Mouse (Mus musculus): ENCODE results near the gene Gpat3. TPM values are rescaled to one million over a fixed set of nuclear protein-coding genes. Genes with fewer than 3 reads are reported as not detected.

Gpat3 gene
- polyA plus RNA-seq, 1 experiment = 6.7 TPM

GRCm38 (mm10) chr5:100845848-100846598 is 510 bp downstream of the Gpat3 start:
- Histone ChIP-seq H3K27ac (ENCODE audit: insufficient read depth, low read length) (peak overlapping the region; percentile 4), H3K27me3 (ENCODE audit: control insufficient read depth, insufficient read depth, low read length) (0 out of 2 replicates have a peak, but pooled peaks cover 2% of the 10 kb centered on the region), H3K4me1 (ENCODE audit: control insufficient read depth, insufficient read depth, low read length) (no peaks in the 10 kb centered on the region), H3K4me3 (replicated peaks; ENCODE audit: insufficient read depth, low read depth, low read length) (peak overlapping the region; percentile 55)
- DNase-seq = peak; percentile 63 to 77
- TF ChIP-seq POLR2A (IDR thresholded peaks at IDR 0.05; ENCODE audit: borderline replicate concordance, insufficient read depth, low read length) (no peak), CTCF (IDR thresholded peaks at IDR 0.05; ENCODE audit: borderline replicate concordance, insufficient read depth, low read depth, low read length) (no peak)
- 0% methylated on average over 52 of the region's 52 CpGs for WGBS

DNA sequence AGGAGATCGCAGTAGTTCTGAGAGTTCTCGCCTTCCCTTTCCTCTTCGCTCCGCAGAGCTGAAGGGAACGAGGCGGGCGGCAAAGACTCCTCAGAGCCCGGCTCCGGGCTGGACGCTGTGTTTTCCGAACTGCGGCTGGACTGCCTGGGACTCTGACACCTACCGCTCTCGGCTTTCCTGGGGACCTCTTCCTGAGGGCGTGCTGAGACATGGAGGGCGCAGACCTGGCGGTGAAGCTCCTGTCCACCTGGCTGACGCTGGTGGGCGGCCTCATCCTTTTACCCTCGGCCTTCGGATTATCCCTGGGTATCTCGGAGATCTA is 1.0 kb downstream of the Gpat3 start:
- H3K27me3 ChIP-seq (ENCODE audit: control insufficient read depth, insufficient read depth, low read length) = 0 out of 2 replicates have a peak, but pooled peaks cover 2% of the 10 kb centered on the region
- peak overlapping the region; percentile 55 for H3K4me3 ChIP-seq (replicated peaks; ENCODE audit: insufficient read depth, low read depth, low read length)
- TF ChIP-seq CTCF (IDR thresholded peaks at IDR 0.05; ENCODE audit: borderline replicate concordance, insufficient read depth, low read depth, low read length) (no peak), POLR2A (IDR thresholded peaks at IDR 0.05; ENCODE audit: borderline replicate concordance, insufficient read depth, low read length) (no peak)
- under 1% methylated on average over 22 of the region's 22 CpGs for WGBS
- no peaks in the 10 kb centered on the region for H3K4me1 ChIP-seq (ENCODE audit: control insufficient read depth, insufficient read depth, low read length)
- DNase-seq = no peak
- H3K27ac ChIP-seq (ENCODE audit: insufficient read depth, low read length) = peak overlapping the region; percentile 4

- WGBS = 23% methylated on average over 2 of the region's 2 CpGs
- TF ChIP-seq POLR2A (IDR thresholded peaks at IDR 0.05; ENCODE audit: borderline replicate concordance, insufficient read depth, low read length) (no peak), CTCF (IDR thresholded peaks at IDR 0.05; ENCODE audit: borderline replicate concordance, insufficient read depth, low read depth, low read length) (no peak)
These were observed 1.6 kb downstream of the Gpat3 start for GRCm38 (mm10) chr5:100847143-100847542.

DNA sequence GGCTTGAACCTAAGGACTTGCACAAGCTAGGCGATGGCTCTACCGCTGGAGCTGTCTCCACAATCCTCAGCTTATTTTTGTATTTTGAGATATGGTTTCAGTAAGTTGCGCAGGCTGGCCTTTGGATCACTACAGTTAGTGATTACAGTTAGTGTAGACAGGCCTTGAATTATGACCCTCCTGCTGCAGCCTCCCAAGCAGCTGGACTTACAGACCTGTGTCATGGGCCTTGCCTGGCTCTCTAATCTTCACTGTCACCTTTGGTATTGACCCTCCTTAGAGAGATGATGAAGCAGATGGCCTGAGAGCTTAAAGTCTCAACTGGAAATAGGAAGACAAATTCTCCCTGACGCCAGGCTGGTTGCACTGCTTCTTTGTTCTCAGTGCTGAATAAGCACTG is 8.4 kb downstream of the Gpat3 start:
- Histone ChIP-seq H3K4me1 (ENCODE audit: control insufficient read depth, insufficient read depth, low read length) (no peaks in the 10 kb centered on the region), H3K27me3 (ENCODE audit: control insufficient read depth, insufficient read depth, low read length) (no peaks in the 10 kb centered on the region), H3K27ac (ENCODE audit: insufficient read depth, low read length) (no peak overlapping the region), H3K4me3 (replicated peaks; ENCODE audit: insufficient read depth, low read depth, low read length) (no peak overlapping the region)
- TF ChIP-seq CTCF (IDR thresholded peaks at IDR 0.05; ENCODE audit: borderline replicate concordance, insufficient read depth, low read depth, low read length) (no peak), POLR2A (IDR thresholded peaks at IDR 0.05; ENCODE audit: borderline replicate concordance, insufficient read depth, low read length) (no peak)
- 88% methylated on average over 4 of the region's 4 CpGs for WGBS
- DNase-seq = no peak

More at GRCm38 (mm10) chr5:100847143-100847542, 1.6 kb downstream of the Gpat3 start:
- Histone ChIP-seq H3K4me1 (ENCODE audit: control insufficient read depth, insufficient read depth, low read length) (no peaks in the 10 kb centered on the region), H3K27ac (ENCODE audit: insufficient read depth, low read length) (no peak overlapping the region), H3K27me3 (ENCODE audit: control insufficient read depth, insufficient read depth, low read length) (0 out of 2 replicates have a peak, but pooled peaks cover 2% of the 10 kb centered on the region), H3K4me3 (replicated peaks; ENCODE audit: insufficient read depth, low read depth, low read length) (peak overlapping the region; percentile 55)
- no peak for DNase-seq

DNA sequence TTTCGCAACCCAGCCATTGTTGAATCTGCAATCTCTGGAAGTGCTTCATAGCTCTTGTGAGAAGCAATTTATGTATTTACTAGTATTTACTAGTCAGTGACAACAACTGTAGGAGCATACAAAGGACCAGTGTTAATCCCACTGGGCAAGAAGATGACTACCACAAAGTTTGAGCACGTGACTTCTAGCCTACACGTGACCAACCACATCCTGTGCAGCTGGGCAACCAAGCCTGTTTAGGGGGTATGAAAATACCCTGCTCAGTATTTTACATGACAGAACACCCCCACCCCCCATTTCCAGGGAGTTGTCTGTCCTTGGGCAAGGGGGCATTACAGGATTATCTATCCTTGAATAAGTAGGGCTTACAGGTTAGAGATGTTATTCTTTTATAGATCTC is 11.0 kb downstream of the Gpat3 start:
- Histone ChIP-seq H3K4me3 (replicated peaks; ENCODE audit: insufficient read depth, low read depth, low read length) (no peak overlapping the region), H3K27me3 (ENCODE audit: control insufficient read depth, insufficient read depth, low read length) (no peaks in the 10 kb centered on the region), H3K4me1 (ENCODE audit: control insufficient read depth, insufficient read depth, low read length) (no peaks in the 10 kb centered on the region; the same call in 1 of the 2 replicates), H3K27ac (ENCODE audit: insufficient read depth, low read length) (no peak overlapping the region)
- no peak for DNase-seq
- WGBS = 83% methylated on average over 3 of the region's 3 CpGs
- TF ChIP-seq CTCF (IDR thresholded peaks at IDR 0.05; ENCODE audit: borderline replicate concordance, insufficient read depth, low read depth, low read length) (no peak), POLR2A (IDR thresholded peaks at IDR 0.05; ENCODE audit: borderline replicate concordance, insufficient read depth, low read length) (no peak)

- no peak for TF ChIP-seq POLR2A (IDR thresholded peaks at IDR 0.05; ENCODE audit: borderline replicate concordance, insufficient read depth, low read length)
- TF ChIP-seq CTCF (IDR thresholded peaks at IDR 0.05; ENCODE audit: borderline replicate concordance, insufficient read depth, low read depth, low read length) = no peak
- no peaks in the 10 kb centered on the region; the same call in 1 of the 2 replicates for H3K4me1 ChIP-seq (ENCODE audit: control insufficient read depth, insufficient read depth, low read length)
- no peak overlapping the region for H3K4me3 ChIP-seq (replicated peaks; ENCODE audit: insufficient read depth, low read depth, low read length)
- H3K27me3 ChIP-seq (ENCODE audit: control insufficient read depth, insufficient read depth, low read length) = no peaks in the 10 kb centered on the region
- 40% methylated on average over 12 of the region's 12 CpGs for WGBS
- no peak overlapping the region for H3K27ac ChIP-seq (ENCODE audit: insufficient read depth, low read length)
- no peak for DNase-seq
These were observed 15.0 kb downstream of the Gpat3 start for GRCm38 (mm10) chr5:100860417-100861053.

- Histone ChIP-seq H3K4me1 (ENCODE audit: control insufficient read depth, insufficient read depth, low read length) (no peaks in the 10 kb centered on the region; the same call in 1 of the 2 replicates), H3K27me3 (ENCODE audit: control insufficient read depth, insufficient read depth, low read length) (no peaks in the 10 kb centered on the region), H3K27ac (ENCODE audit: insufficient read depth, low read length) (no peak overlapping the region), H3K4me3 (replicated peaks; ENCODE audit: insufficient read depth, low read depth, low read length) (no peak overlapping the region)
- TF ChIP-seq CTCF (IDR thresholded peaks at IDR 0.05; ENCODE audit: borderline replicate concordance, insufficient read depth, low read depth, low read length) (no peak), POLR2A (IDR thresholded peaks at IDR 0.05; ENCODE audit: borderline replicate concordance, insufficient read depth, low read length) (no peak)
- DNase-seq = no peak
- 69% methylated on average over 4 of the region's 4 CpGs for WGBS
These were observed 15.6 kb downstream of the Gpat3 start for GRCm38 (mm10) chr5:100861140-100861539.

DNA sequence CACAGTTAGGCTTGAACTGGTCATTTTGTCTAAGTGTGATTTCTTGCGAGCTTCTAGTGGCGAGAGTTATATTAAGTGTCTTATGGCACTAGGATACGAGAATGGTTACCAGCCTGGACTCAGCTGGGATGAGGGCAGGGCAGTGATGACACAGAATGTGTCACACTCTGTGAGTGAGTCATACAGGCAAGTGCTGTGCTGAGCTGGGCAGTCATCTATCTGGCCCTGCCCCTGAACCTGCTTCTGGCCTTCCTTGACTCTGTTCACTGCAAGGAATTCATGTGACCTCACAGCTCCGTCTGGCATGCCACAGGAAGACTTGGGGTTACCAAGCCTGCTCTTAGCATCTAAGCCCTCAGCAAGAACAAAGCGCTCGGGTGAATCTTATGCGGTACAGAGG is 16.3 kb downstream of the Gpat3 start:
- Histone ChIP-seq H3K4me3 (replicated peaks; ENCODE audit: insufficient read depth, low read depth, low read length) (no peak overlapping the region), H3K27me3 (ENCODE audit: control insufficient read depth, insufficient read depth, low read length) (no peaks in the 10 kb centered on the region), H3K27ac (ENCODE audit: insufficient read depth, low read length) (no peak overlapping the region), H3K4me1 (ENCODE audit: control insufficient read depth, insufficient read depth, low read length) (no peaks in the 10 kb centered on the region; the same call in 1 of the 2 replicates)
- TF ChIP-seq POLR2A (IDR thresholded peaks at IDR 0.05; ENCODE audit: borderline replicate concordance, insufficient read depth, low read length) (no peak), CTCF (IDR thresholded peaks at IDR 0.05; ENCODE audit: borderline replicate concordance, insufficient read depth, low read depth, low read length) (no peak)
- 86% methylated on average over 7 of the region's 7 CpGs for WGBS
- DNase-seq = no peak
